Mouse (Mus musculus) midbrain, embryonic 11.5 days (tissue): Measurements from ENCODE around the gene Masp1. TPM values are rescaled to one million over a fixed set of nuclear protein-coding genes. Genes with fewer than 3 reads are reported as not detected.

Experiments
- ATAC-seq: fragments of 200-750 bp; cut with Nextera tagmentation; 2 replicates; pipeline ENCODE4 v1.8.0; 2017; ENCODE audit warnings: moderate TSS enrichment, moderate library complexity; ENCODE audit not compliant: low FRiP score
- DNase-seq: peaks from one replicate; pipeline ENCODE4 v3.0.0; 2015; ENCODE audit warnings: low spot score; ENCODE audit errors: missing footprints
- H3K27ac ChIP-seq: fragments of 300-500 bp; sonication (generic); 2 replicates; pipeline ENCODE4 v1.5.1; 2014; ENCODE audit warnings: low read depth, low read length
- H3K27me3 ChIP-seq: fragments of 300-500 bp; sonication (generic); 2 replicates; pipeline ENCODE4 v1.6.1; 2014; ENCODE audit warnings: mild to moderate bottlenecking, low read length, moderate library complexity, mixed read lengths; ENCODE audit not compliant: control insufficient read depth, insufficient read depth
- H3K36me3 ChIP-seq: fragments of 300-500 bp; sonication (generic); 2 replicates; pipeline ENCODE4 v1.6.1; 2014; ENCODE audit warnings: mild to moderate bottlenecking, low read length, moderate library complexity, mixed read lengths; ENCODE audit not compliant: control insufficient read depth, insufficient read depth
- H3K4me1 ChIP-seq: fragments of 300-500 bp; sonication (generic); 2 replicates; pipeline ENCODE4 v1.6.1; 2014; ENCODE audit warnings: low read length; ENCODE audit not compliant: control insufficient read depth, insufficient read depth
- H3K4me2 ChIP-seq: fragments of 300-500 bp; sonication (generic); 2 replicates; pipeline ENCODE4 v1.6.1; 2014; ENCODE audit warnings: mild to moderate bottlenecking, moderate library complexity
- H3K4me3 ChIP-seq: fragments of 300-500 bp; sonication (generic); 2 replicates; pipeline ENCODE4 v1.5.1; 2014; ENCODE audit warnings: low read depth, low read length
- H3K9ac ChIP-seq: fragments of 300-500 bp; sonication (generic); 2 replicates; pipeline ENCODE4 v1.6.1; 2014; ENCODE audit warnings: low read length
- H3K9me3 ChIP-seq: fragments of 300-500 bp; sonication (generic); 2 replicates; pipeline ENCODE4 v1.6.1; 2016; ENCODE audit warnings: low read length; ENCODE audit not compliant: control insufficient read depth
- WGBS: fragments of 180-500 bp; shearing (Covaris S2); extraction: QIAGEN DNeasy Blood & Tissue Kit; methylation state at CpG from one replicate; pipeline ENCODE4 v1.1.7; 2014; 5-methylcytosine and 5-hydroxymethylcytosine counted together
- polyA plus RNA-seq: library from polyadenylated mRNA; unstranded; fragments of >200 nt; fragmentation: Nextera tagmentation; extraction: Ambion mirVana; gene quantifications from 2 replicates; pipeline ENCODE4 v1.2.1, GENCODE M21; 2014

Masp1 gene
- polyA plus RNA-seq, 1 experiment from 2014 or later, result 19.0 TPM

GRCm38 (mm10) chr16:23517230-23517629 is 3.4 kb downstream of the Masp1 start:
- ATAC-seq (no peak), DNase-seq (peak; percentile 19)
- H3K4me1 ChIP-seq, result peaks cover 5% of the 10 kb centered on the region; the same call in 1 of the 2 replicates
- no peaks in the 10 kb centered on the region for H3K36me3 ChIP-seq
- H3K9ac ChIP-seq, result no peak overlapping the region
- WGBS, result 90% methylated on average over 5 of the region's 5 CpGs
- H3K27ac ChIP-seq, result no peak overlapping the region
- no peak overlapping the region for H3K4me2 ChIP-seq
- H3K4me3 ChIP-seq, result no peak overlapping the region
- no peaks in the 10 kb centered on the region for H3K27me3 ChIP-seq
- no peaks in the 10 kb centered on the region for H3K9me3 ChIP-seq

DNA sequence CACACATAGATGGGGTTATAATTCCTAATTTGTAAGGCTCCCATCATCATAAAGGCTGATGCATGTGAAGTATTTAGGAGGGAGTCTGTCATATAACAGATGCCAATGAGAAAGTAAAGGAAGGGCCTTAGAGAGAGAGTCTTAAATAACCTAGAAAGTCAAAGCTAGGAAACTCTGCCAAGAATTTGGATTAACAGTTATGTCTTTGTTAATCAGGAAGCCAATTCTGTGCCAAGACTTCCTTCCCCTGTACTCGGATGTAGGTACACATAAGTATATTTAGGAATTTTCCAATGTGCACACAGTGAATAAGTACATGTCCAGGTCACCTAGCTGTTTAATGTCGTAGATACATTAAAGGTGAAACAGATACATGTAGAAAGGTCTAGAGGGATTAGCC is 4.0 kb downstream of the Masp1 start:
- DNase-seq (no peak), ATAC-seq (no peak)
- Histone ChIP-seq H3K27me3 (no peaks in the 10 kb centered on the region), H3K4me2 (no peak overlapping the region), H3K27ac (no peak overlapping the region), H3K9me3 (no peaks in the 10 kb centered on the region), H3K4me1 (peaks cover 5% of the 10 kb centered on the region; the same call in 1 of the 2 replicates), H3K4me3 (no peak overlapping the region), H3K9ac (no peak overlapping the region), H3K36me3 (no peaks in the 10 kb centered on the region)
- 89% methylated on average over 2 of the region's 2 CpGs for whole genome bisulfite sequencing

GRCm38 (mm10) chr16:23515766-23516165 is 4.8 kb downstream of the Masp1 start:
- H3K9ac ChIP-seq, result no peak overlapping the region
- DNase-seq (peak; percentile 17), ATAC-seq (no peak)
- WGBS, result 78% methylated on average over 3 of the region's 3 CpGs
- no peak overlapping the region for H3K4me2 ChIP-seq
- H3K36me3 ChIP-seq, result 0 out of 2 replicates have a peak, but pooled peaks cover 3% of the 10 kb centered on the region
- no peak overlapping the region for H3K27ac ChIP-seq
- H3K4me3 ChIP-seq, result no peak overlapping the region
- H3K9me3 ChIP-seq, result no peaks in the 10 kb centered on the region
- no peaks in the 10 kb centered on the region for H3K27me3 ChIP-seq
- H3K4me1 ChIP-seq, result peaks cover 2% of the 10 kb centered on the region; the same call in 1 of the 2 replicates

GRCm38 (mm10) chr16:23513401-23513800 is 7.2 kb downstream of the Masp1 start:
- ATAC-seq (no peak), DNase-seq (peak; percentile 75)
- H3K9me3 ChIP-seq, result no peaks in the 10 kb centered on the region
- WGBS, result 95% methylated on average over 1 of the region's 1 CpGs
- H3K27ac ChIP-seq, result no peak overlapping the region
- H3K36me3 ChIP-seq, result 0 out of 2 replicates have a peak, but pooled peaks cover 3% of the 10 kb centered on the region
- H3K27me3 ChIP-seq, result no peaks in the 10 kb centered on the region
- no peak overlapping the region for H3K4me2 ChIP-seq
- no peak overlapping the region for H3K4me3 ChIP-seq
- no peak overlapping the region for H3K9ac ChIP-seq
- no peaks in the 10 kb centered on the region for H3K4me1 ChIP-seq

GRCm38 (mm10) chr16:23511166-23511935 is 9.3 kb downstream of the Masp1 start:
- Histone ChIP-seq H3K9ac (no peak overlapping the region), H3K9me3 (no peaks in the 10 kb centered on the region), H3K36me3 (0 out of 2 replicates have a peak, but pooled peaks cover 3% of the 10 kb centered on the region), H3K4me2 (no peak overlapping the region), H3K4me3 (no peak overlapping the region), H3K4me1 (peaks cover 2% of the 10 kb centered on the region; the same call in 1 of the 2 replicates), H3K27me3 (no peaks in the 10 kb centered on the region), H3K27ac (no peak overlapping the region)
- DNase-seq (peak; percentile 60), ATAC-seq (no peak)
- 63% methylated on average over 4 of the region's 4 CpGs for WGBS

GRCm38 (mm10) chr16:23505904-23506687 is 14.5 kb downstream of the Masp1 start:
- WGBS, result 55% methylated on average over 11 of the region's 11 CpGs
- no peaks in the 10 kb centered on the region for H3K9me3 ChIP-seq

GRCm38 (mm10) chr16:23504320-23504744 is 16.3 kb downstream of the Masp1 start:
- Histone ChIP-seq H3K4me2 (no peak overlapping the region), H3K27ac (peak overlapping the region; percentile 17; the same call in 1 of the 2 replicates), H3K4me3 (no peak overlapping the region), H3K27me3 (no peaks in the 10 kb centered on the region), H3K4me1 (peaks cover 30% of the 10 kb centered on the region), H3K9me3 (no peaks in the 10 kb centered on the region), H3K36me3 (no peaks in the 10 kb centered on the region), H3K9ac (no peak overlapping the region)
- peak; percentile 95 for ATAC-seq
- DNase-seq, result peak; percentile 90
- WGBS, result 14% methylated on average over 3 of the region's 3 CpGs

More at GRCm38 (mm10) chr16:23505904-23506687, 14.5 kb downstream of the Masp1 start:
- H3K27me3 ChIP-seq, result no peaks in the 10 kb centered on the region
- H3K4me1 ChIP-seq, result peaks cover 30% of the 10 kb centered on the region
- no peak for ATAC-seq
- H3K27ac ChIP-seq, result peak overlapping the region; percentile 14; the same call in 1 of the 2 replicates
- no peak overlapping the region for H3K4me2 ChIP-seq
- H3K36me3 ChIP-seq, result 0 out of 2 replicates have a peak, but pooled peaks cover under 1% of the 10 kb centered on the region
- peak; percentile 82 for DNase-seq
- H3K9ac ChIP-seq, result no peak overlapping the region
- H3K4me3 ChIP-seq, result no peak overlapping the region

- no peak overlapping the region for H3K27ac ChIP-seq
- no peak for ATAC-seq
- WGBS, result 71% methylated on average over 4 of the region's 4 CpGs
Measured at GRCm38 (mm10) chr16:23503351-23503750, 17.3 kb downstream of the Masp1 start.

GRCm38 (mm10) chr16:23502478-23502877 is 18.1 kb downstream of the Masp1 start:
- H3K27ac ChIP-seq, result no peak overlapping the region
- ATAC-seq, result no peak
- H3K4me3 ChIP-seq, result no peak overlapping the region
- peaks cover 30% of the 10 kb centered on the region for H3K4me1 ChIP-seq
- H3K9me3 ChIP-seq, result no peaks in the 10 kb centered on the region
- no peak overlapping the region for H3K9ac ChIP-seq
- 82% methylated on average over 3 of the region's 3 CpGs for WGBS
- no peaks in the 10 kb centered on the region for H3K36me3 ChIP-seq
- no peak overlapping the region for H3K4me2 ChIP-seq
- DNase-seq, result peak; percentile 59
- no peaks in the 10 kb centered on the region for H3K27me3 ChIP-seq

More at GRCm38 (mm10) chr16:23503351-23503750, 17.3 kb downstream of the Masp1 start:
- Histone ChIP-seq H3K36me3 (no peaks in the 10 kb centered on the region), H3K9me3 (no peaks in the 10 kb centered on the region), H3K4me2 (no peak overlapping the region), H3K27me3 (no peaks in the 10 kb centered on the region), H3K4me3 (no peak overlapping the region), H3K9ac (no peak overlapping the region), H3K4me1 (peaks cover 30% of the 10 kb centered on the region)
- peak; percentile 68 for DNase-seq
